Mouse (Mus musculus) embryonic facial prominence, embryonic 12.5 days (tissue): ENCODE data around the gene Sys1. TPM values are rescaled to one million over a fixed set of nuclear protein-coding genes. Genes with fewer than 3 reads are reported as not detected.
A peak's percentile ranks its signal among the peaks of the same experiment; 100 is the strongest.

ENCODE experiments used
- ATAC-seq: fragments of 200-750 bp; cut with Nextera tagmentation; 2 replicates; pipeline ENCODE4 v1.8.0; 2017; ENCODE audit not compliant: insufficient number of reproducible peaks, insufficient read depth, low FRiP score, low TSS enrichment
- H3K27ac ChIP-seq: fragments of 300-500 bp; sonication (generic); 2 replicates; pipeline ENCODE4 v1.5.1; 2016; ENCODE audit warnings: mild to moderate bottlenecking
- H3K27me3 ChIP-seq: fragments of 300-500 bp; sonication (generic); 2 replicates; pipeline ENCODE4 v1.6.1; 2016; ENCODE audit warnings: mild to moderate bottlenecking, moderate library complexity
- H3K36me3 ChIP-seq: fragments of 300-500 bp; sonication (generic); 2 replicates; pipeline ENCODE4 v1.6.1; 2016; ENCODE audit warnings: mild to moderate bottlenecking
- H3K4me1 ChIP-seq: fragments of 300-500 bp; sonication (generic); 2 replicates; pipeline ENCODE4 v1.6.1; 2016
- H3K4me2 ChIP-seq: fragments of 300-500 bp; sonication (generic); replicated peaks from 2 replicates; pipeline ENCODE4 v1.6.1; 2016; ENCODE audit warnings: mild to moderate bottlenecking, moderate library complexity
- H3K4me3 ChIP-seq: fragments of 300-500 bp; sonication (generic); 2 replicates; pipeline ENCODE4 v1.5.1; 2016; ENCODE audit warnings: mild to moderate bottlenecking
- H3K9ac ChIP-seq: fragments of 300-500 bp; sonication (generic); 2 replicates; pipeline ENCODE4 v1.6.1; 2016; ENCODE audit warnings: mild to moderate bottlenecking, moderate library complexity
- H3K9me3 ChIP-seq: fragments of 300-500 bp; sonication (generic); 2 replicates; pipeline ENCODE4 v1.6.1; 2016; ENCODE audit warnings: mild to moderate bottlenecking, moderate library complexity
- WGBS: fragments of 180-500 bp; shearing (Covaris S2); methylation state at CpG from one replicate; pipeline ENCODE4 v1.1.7; 2016; 5-methylcytosine and 5-hydroxymethylcytosine counted together
- polyA plus RNA-seq: library from polyadenylated mRNA; unstranded; fragments of >200 nt; fragmentation: Nextera tagmentation; extraction: Ambion mirVana; gene quantifications from 2 replicates; pipeline ENCODE4 v1.2.1, GENCODE M21; 2016

The Sys1 gene
- 65.4 and 66.8 TPM in 2 replicates for polyA plus RNA-seq

DNA sequence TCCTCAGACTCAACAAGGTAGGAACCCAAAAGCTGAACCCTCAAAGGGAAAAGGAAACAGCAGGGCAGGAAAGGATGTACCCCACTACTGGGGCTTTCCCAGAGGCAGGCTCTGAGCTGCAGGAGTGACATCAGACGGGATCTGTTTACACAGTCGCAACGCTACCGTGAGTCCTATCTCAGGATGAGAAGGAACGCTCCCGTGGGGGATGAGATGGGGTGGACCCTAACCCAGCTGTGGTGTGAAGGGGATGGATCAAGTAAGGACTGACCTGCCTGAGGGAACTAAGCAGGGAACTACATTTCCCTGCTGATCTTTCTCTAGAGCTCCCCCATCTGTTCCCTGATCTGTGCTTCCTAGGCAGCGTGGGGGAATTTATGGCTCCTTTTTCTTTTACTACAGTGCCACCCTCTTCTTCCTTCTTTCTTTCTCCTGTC, at the start of gene Sys1:
Sys1 (plus strand) TSS at position 101 of the 437 bp plus-strand sequence.
- H3K4me3 ChIP-seq, result peak within 1 kb of the TSS; percentile 14; the same call in 1 of the 2 replicates
- 3% methylated on average over 7 of the region's 7 CpGs for WGBS

GRCm38 (mm10) chr2:164407708-164408107, 49.1 kb upstream of the Sys1 start:
- H3K4me1 ChIP-seq, result peaks cover 26% of the 10 kb centered on the region; the same call in 1 of the 2 replicates
- WGBS, result 1% methylated on average over 22 of the region's 22 CpGs
- ATAC-seq, result no peak
- H3K4me3 ChIP-seq, result no peak overlapping the region
- no peaks in the 10 kb centered on the region for H3K36me3 ChIP-seq
- peaks cover 82% of the 10 kb centered on the region for H3K27me3 ChIP-seq
- H3K27ac ChIP-seq, result no peak overlapping the region
- H3K4me2 ChIP-seq, result 0 out of 2 replicates have a peak overlapping the region, but pooled peaks have one; percentile 13
- no peaks in the 10 kb centered on the region for H3K9me3 ChIP-seq
- H3K9ac ChIP-seq, result no peak overlapping the region

More for the DNA sequence above, at the start of gene Sys1:
- Histone ChIP-seq H3K27ac (0 out of 2 replicates have a peak within 1 kb of the TSS, but pooled peaks have one; percentile 31), H3K9me3 (no peaks in the 10 kb centered on the region), H3K9ac (peak within 1 kb of the TSS; percentile 29; the same call in 1 of the 2 replicates), H3K27me3 (no peaks in the 10 kb centered on the region), H3K4me1 (peaks cover 33% of the 10 kb centered on the region), H3K4me2 (peak within 1 kb of the TSS; percentile 36), H3K36me3 (no peaks in the 10 kb centered on the region)
- no peak for ATAC-seq

DNA sequence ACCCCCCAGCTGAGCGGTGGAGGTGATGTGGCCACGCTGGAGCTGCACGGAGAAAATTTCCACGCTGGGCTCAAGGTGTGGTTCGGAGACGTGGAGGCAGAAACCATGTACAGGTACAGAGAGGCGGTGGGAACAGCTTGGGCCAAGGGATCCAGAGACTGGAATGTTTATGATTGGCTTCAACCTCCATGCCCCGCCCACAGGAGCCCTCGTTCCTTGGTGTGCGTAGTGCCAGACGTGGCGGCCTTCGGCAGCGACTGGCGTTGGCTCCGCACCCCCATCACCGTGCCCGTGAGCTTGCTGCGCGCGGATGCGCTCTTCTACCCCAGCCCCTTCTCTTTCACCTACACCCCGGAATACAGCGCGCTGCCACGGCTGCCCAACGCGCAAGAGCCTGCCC, 42.6 kb upstream of the Sys1 start:
- 24% methylated on average over 28 of the region's 28 CpGs for WGBS
- no peaks in the 10 kb centered on the region for H3K36me3 ChIP-seq
- H3K4me3 ChIP-seq, result peak overlapping the region; percentile 15; the same call in 1 of the 2 replicates
- no peaks in the 10 kb centered on the region for H3K9me3 ChIP-seq
- no peak for ATAC-seq
- peaks cover 38% of the 10 kb centered on the region for H3K27me3 ChIP-seq
- H3K4me1 ChIP-seq, result peaks cover 6% of the 10 kb centered on the region; the same call in 1 of the 2 replicates
- H3K27ac ChIP-seq, result no peak overlapping the region
- peak overlapping the region; percentile 50 for H3K4me2 ChIP-seq
- no peak overlapping the region for H3K9ac ChIP-seq

DNA sequence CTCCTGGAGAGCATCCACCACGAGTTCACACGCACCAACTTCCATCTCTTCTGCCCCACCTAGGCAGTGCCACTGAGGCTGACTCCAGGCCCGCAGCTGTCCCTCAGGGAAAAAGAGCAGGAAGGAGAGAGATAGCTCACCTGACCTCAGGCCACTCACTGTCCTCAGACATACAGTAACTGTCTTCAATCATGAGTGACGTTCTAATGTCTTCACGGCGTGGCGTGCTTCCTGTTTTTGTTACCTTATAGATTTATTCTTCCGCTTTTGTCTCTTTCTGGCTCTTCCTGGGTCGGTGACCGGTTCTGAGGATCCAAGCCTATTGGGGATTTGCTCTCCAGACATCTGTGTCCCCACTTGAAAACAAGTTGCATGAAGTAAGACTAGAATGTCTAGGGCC, 42.2 kb upstream of the Sys1 start:
- Histone ChIP-seq H3K4me2 (peak overlapping the region; percentile 50), H3K9ac (no peak overlapping the region), H3K36me3 (no peaks in the 10 kb centered on the region), H3K27ac (no peak overlapping the region), H3K4me3 (peak overlapping the region; percentile 15; the same call in 1 of the 2 replicates), H3K9me3 (no peaks in the 10 kb centered on the region), H3K27me3 (peaks cover 34% of the 10 kb centered on the region), H3K4me1 (peaks cover 6% of the 10 kb centered on the region; the same call in 1 of the 2 replicates)
- no peak; the same call in 1 of the 2 replicates for ATAC-seq
- WGBS, result 65% methylated on average over 10 of the region's 10 CpGs

GRCm38 (mm10) chr2:164417198-164417597, 39.6 kb upstream of the Sys1 start:
- ATAC-seq, result no peak
- 0% methylated on average over 2 of the region's 2 CpGs for WGBS
- no peak overlapping the region for H3K4me3 ChIP-seq
- H3K36me3 ChIP-seq, result no peaks in the 10 kb centered on the region
- H3K4me1 ChIP-seq, result peaks cover 10% of the 10 kb centered on the region; the same call in 1 of the 2 replicates
- no peak overlapping the region for H3K9ac ChIP-seq
- no peak overlapping the region for H3K4me2 ChIP-seq
- no peaks in the 10 kb centered on the region for H3K9me3 ChIP-seq
- peaks cover 20% of the 10 kb centered on the region for H3K27me3 ChIP-seq
- no peak overlapping the region for H3K27ac ChIP-seq

DNA sequence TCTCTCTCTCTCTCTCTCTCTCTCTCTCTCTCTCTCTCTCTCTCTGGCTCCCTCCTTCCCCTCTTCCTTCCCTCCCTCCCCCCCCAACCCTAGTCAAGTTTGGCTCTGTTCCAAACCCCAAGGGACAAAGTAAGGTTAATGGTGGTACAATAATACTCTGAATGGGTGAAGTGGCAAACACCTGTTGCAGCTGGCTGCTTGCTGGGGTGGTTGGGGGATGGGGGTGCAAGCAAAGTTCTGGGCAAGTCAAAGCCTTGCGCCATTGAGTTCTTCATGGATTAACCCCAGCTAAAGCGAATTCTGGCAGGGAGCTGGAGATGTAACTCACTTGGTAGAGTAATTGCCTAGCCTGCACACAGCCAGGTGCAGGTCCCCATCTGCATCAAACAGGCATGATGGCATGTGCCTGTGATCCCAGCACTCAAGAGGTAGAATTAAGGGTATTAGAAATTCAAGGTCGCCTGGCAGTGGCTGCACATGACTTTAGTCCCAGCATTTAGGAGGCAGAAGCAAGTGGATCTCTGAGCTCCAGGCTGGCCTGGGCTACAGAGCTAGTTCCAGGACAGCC, 38.4 kb upstream of the Sys1 start:
- no peaks in the 10 kb centered on the region for H3K9me3 ChIP-seq
- H3K27me3 ChIP-seq, result peaks cover 17% of the 10 kb centered on the region
- ATAC-seq, result no peak
- H3K4me1 ChIP-seq, result peaks cover 10% of the 10 kb centered on the region; the same call in 1 of the 2 replicates
- no peak overlapping the region for H3K27ac ChIP-seq
- no peak overlapping the region for H3K9ac ChIP-seq
- no peaks in the 10 kb centered on the region for H3K36me3 ChIP-seq
- no peak overlapping the region for H3K4me3 ChIP-seq
- no peak overlapping the region for H3K4me2 ChIP-seq
- WGBS, result 26% methylated on average over 3 of the region's 3 CpGs

DNA sequence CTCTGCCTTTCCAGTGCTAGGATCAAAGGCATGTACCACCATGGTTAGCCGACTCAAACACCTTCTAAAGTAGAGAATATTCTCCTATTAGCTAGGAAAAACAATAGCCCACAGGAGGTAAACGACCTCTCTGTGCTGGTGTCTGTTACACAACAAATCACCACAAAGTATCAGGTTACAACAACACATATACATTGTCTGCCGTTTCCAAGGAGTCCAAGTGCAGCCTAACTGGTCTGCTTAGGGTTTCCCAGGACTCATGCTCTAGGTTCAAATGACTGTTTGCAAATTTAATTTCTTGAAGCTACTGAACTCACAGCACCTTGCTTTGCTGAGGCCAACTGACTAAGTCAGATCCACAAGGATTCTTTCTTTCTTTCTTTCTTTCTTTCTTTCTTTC, 37.3 kb upstream of the Sys1 start:
- peaks cover 4% of the 10 kb centered on the region; the same call in 1 of the 2 replicates for H3K36me3 ChIP-seq
- 0% methylated on average over 3 of the region's 3 CpGs for WGBS
- H3K4me1 ChIP-seq, result peaks cover 4% of the 10 kb centered on the region; the same call in 1 of the 2 replicates
- no peak overlapping the region for H3K9ac ChIP-seq
- H3K4me2 ChIP-seq, result no peak overlapping the region
- no peak overlapping the region for H3K27ac ChIP-seq
- no peak for ATAC-seq
- H3K4me3 ChIP-seq, result no peak overlapping the region
- no peaks in the 10 kb centered on the region for H3K9me3 ChIP-seq
- peaks cover 6% of the 10 kb centered on the region for H3K27me3 ChIP-seq

- Histone ChIP-seq H3K9ac (no peak overlapping the region), H3K27ac (no peak overlapping the region), H3K4me3 (no peak overlapping the region), H3K9me3 (no peaks in the 10 kb centered on the region), H3K4me1 (0 out of 2 replicates have a peak, but pooled peaks cover 4% of the 10 kb centered on the region), H3K36me3 (peaks cover 5% of the 10 kb centered on the region; the same call in 1 of the 2 replicates), H3K4me2 (no peak overlapping the region), H3K27me3 (no peaks in the 10 kb centered on the region)
- ATAC-seq, result no peak
- 85% methylated on average over 7 of the region's 7 CpGs for WGBS
Observed at GRCm38 (mm10) chr2:164421306-164421705, 35.5 kb upstream of the Sys1 start.

DNA sequence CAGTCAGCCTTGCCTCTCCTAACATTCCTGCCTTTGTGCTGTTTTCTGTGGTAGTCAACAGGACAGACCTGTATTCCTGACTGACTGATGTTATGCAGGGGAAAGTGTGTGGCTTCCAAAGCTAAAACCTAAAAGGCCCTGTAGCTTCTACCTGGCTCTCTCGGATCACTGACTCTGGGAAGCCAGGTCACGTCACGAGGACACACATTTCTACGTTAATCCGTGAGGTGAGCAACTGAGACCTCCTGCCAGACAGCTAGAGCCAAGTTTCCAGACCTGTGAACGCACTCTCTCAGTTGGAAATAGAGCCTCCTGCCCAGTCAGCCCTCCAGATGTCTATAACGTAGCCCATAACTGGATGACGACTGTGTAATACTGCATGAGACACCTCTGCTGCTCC, 34.8 kb upstream of the Sys1 start:
- Histone ChIP-seq H3K4me1 (0 out of 2 replicates have a peak, but pooled peaks cover 4% of the 10 kb centered on the region), H3K36me3 (peaks cover 11% of the 10 kb centered on the region), H3K4me2 (no peak overlapping the region), H3K27me3 (no peaks in the 10 kb centered on the region), H3K4me3 (no peak overlapping the region), H3K9me3 (no peaks in the 10 kb centered on the region), H3K27ac (no peak overlapping the region), H3K9ac (no peak overlapping the region)
- no peak for ATAC-seq
- 79% methylated on average over 8 of the region's 8 CpGs for WGBS

GRCm38 (mm10) chr2:164422675-164423393, 33.9 kb upstream of the Sys1 start:
- 88% methylated on average over 15 of the region's 15 CpGs for WGBS
- H3K27ac ChIP-seq, result no peak overlapping the region

DNA sequence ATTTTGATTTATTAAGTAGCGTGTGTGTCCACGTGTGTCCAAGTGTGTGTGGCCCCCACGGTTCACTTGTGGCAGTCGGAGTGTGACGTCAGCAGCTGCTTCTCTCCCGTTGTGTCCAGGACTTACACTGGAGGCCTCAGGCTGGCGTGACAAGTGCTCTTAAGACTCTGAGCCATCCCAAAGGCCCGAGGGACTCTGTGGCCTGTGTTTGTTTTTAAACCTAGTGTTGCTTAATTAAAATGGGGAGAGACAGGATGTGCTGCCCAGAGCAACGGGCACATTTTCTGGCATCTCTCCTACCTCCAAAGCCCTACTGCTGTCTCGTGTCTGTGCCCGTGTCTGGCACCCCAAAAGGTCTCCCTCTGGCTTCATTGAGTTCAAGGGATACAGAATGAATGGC, 33.3 kb upstream of the Sys1 start:
- H3K36me3 ChIP-seq, result peaks cover 19% of the 10 kb centered on the region
- H3K27ac ChIP-seq, result no peak overlapping the region

More at GRCm38 (mm10) chr2:164422675-164423393, 33.9 kb upstream of the Sys1 start:
- Histone ChIP-seq H3K9ac (no peak overlapping the region), H3K36me3 (peaks cover 17% of the 10 kb centered on the region), H3K4me1 (0 out of 2 replicates have a peak, but pooled peaks cover 4% of the 10 kb centered on the region), H3K9me3 (no peaks in the 10 kb centered on the region), H3K27me3 (no peaks in the 10 kb centered on the region), H3K4me2 (no peak overlapping the region), H3K4me3 (no peak overlapping the region)
- ATAC-seq, result no peak

More for the DNA sequence above, 33.3 kb upstream of the Sys1 start:
- Histone ChIP-seq H3K4me2 (no peak overlapping the region), H3K9me3 (no peaks in the 10 kb centered on the region), H3K4me3 (no peak overlapping the region), H3K9ac (no peak overlapping the region), H3K4me1 (0 out of 2 replicates have a peak, but pooled peaks cover 4% of the 10 kb centered on the region), H3K27me3 (no peaks in the 10 kb centered on the region)
- no peak for ATAC-seq
- 85% methylated on average over 11 of the region's 11 CpGs for WGBS
